Mouse (Mus musculus): ENCODE data around the gene Unc119b.
"Not testable (repeated sequence)": the region's sequence is repeated elsewhere in the genome, so short reads cannot be mapped to it uniquely, and the experiment has no call there.

Unc119b gene

DNA sequence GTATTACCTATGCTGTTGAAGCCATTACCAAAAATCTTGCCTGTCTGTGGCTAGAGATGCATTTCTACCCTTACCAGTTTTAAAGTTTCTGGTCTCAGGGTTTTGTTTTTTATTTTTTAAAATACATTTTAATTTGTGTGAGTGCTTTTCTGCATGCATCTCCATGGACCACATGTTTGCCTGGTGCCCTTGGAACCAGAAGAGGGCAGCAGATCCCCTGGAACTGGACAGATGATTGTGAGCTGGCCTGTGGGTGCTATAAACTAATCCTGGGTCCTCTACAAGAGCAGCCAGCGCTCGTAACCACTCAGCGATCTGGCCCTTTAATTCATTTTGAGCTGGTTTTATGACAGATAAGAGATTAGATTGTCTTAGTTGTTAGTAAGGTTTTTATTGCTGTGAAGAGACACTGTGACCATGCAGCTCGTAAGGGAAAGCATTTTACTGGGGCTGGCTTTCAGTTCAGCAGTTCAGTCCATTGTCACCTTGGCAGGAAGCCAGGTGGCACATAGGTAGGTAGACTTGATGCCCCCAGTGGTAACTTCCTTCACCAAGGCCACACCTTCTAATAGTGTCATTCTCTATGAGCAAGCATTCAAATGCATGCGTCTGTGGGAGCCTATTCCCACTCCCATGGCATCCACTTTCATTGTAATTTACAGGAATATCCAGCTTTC lies 45.0 kb downstream of the Unc119b start:
- DNase-seq (ENCODE audit: low spot score), result no peak

DNA sequence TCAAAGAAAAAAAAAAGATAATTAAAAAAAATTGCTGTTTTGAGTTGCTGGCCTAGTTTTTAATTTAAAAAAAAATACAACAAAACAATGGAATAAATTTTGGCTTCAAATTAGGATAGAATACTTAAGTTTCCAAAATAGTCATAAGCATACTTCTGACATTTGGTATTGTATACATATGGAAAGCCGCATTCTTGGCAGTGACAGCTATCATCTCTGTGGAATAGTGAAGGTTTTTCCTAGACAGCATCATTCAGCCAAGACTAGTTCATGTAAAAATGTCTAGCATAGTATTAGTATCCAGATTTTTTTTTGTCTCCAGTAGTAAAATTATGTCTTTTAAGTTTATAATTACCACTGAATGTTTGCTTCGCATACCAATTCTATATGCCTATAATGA lies 49.1 kb downstream of the Unc119b start:
- no peak for DNase-seq (ENCODE audit: low spot score)

DNA sequence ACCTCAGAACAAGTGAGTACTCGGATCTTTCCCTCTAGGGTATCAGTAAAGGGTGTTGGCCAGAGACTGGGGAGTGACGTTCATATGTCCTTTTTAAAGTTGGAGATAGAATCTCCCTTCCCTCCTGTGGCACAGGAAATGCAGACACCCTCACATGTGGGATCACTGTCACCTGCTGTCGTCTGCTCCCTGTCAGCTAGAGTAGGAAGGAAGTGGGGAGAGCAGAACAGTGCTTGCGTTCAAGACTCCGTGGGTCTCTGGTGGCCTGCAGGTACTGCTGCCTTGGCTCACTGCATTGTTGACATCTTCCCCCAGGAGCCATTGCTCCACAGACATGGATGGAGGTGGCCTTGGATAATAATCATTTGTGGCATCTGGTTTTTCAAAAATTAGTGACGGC lies 51.3 kb downstream of the Unc119b start:
- DNase-seq (ENCODE audit: low spot score), result no peak

DNA sequence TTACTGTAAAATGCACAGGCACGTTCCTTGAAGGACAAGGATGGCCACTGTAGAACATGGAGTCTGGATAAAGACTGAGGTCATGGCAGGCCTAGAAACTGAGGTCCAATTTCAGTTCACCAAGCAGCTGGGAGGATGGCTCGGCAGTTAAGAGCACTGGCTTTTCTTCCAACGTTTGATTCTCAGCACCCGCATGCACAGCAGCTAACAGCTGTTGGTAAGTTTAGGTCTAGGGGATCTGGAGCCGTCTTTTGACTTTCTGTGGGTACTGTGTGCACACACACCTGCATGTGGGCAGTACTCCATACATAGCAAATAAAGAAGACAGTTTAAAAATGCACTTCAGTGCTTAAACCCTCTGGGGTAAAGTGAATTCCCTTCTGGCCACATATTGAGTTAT lies 53.1 kb downstream of the Unc119b start:
- DNase-seq (ENCODE audit: low spot score), result no peak

DNA sequence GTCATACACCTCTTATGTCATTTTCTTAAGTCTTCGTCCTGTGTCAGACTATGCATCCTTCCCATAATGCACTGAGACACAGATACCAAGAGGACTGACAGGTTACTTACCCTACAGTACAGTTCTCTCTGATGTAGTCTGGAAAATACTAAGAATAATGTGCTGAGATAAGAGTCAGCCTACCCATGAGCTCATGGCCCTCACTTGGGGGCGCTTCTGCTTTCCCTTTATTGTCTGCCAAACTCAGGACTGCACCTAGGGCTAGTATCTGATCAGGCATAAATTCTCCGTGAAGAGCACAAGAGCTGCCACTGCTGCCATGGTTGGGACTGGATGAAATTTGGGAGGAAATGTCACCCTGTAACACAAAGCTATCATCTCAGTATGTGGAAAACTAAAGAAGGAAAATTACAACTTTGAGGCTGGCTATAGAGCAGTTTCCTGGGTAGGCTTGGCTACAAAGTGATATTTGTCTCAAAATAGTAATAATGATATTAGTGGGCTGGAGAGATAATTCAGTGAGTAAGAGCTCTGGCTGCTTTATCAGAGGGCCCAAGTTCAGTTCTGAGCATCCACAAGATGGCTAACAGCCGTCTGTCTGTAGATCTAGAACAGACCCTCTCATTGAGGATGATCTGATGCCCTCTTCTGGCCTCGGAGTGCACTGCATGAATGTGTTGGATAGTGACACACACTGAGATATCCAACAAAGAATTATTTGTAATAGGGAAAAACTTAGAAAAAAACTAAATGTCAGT lies 58.5 kb downstream of the Unc119b start:
- no peak for DNase-seq (ENCODE audit: low spot score)

DNA sequence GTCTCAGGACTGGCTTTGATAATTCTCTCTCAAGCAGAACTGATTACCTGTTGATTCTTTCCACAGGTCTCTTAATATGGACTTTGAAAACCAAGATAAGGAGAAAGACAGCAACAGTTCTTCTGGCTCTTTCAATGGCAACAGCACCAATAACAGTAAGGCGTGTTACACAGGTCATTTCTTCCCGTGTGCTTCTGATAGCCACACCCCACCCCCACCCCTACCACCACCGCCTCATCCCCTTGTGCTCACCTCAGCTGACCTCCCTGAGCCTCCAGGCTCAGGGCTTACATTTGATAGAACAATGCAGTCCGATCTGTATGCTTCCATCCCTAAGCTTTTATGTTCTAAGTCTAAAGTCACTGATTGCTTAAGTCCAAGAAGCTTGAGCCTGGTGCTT lies 60.0 kb downstream of the Unc119b start:
- DNase-seq (ENCODE audit: low spot score), result no peak

DNA sequence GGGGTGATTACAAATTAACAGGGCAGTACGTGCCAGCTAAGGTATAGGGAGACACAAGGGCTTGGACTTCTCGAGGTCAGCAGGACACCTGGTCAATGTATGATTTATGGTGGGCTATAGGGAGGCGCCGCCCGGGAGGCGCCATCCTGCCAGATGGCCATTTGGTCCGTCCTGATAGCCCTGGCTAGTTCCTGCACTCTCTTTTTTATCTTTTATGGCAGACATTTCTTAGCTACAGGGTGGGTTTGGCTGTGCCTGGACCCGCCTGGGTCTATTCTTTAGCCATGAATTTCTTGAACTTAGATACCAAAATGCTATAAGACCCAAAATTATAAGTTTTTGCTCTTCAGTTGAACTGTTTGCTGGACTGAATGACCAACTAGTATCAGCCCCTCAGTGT lies 61.5 kb downstream of the Unc119b start:
- DNase-seq (ENCODE audit: low spot score), result not testable (repeated sequence)
